ENCODE assay signal across 8 mouse cellular contexts in genomic region chr12:73045046-73045723, GRCm38 (mm10). TPM values are rescaled to one million over a fixed set of nuclear protein-coding genes. Genes with fewer than 3 reads are reported as not detected.
DNase-seq lines count a peak whose midpoint lies in the region; ATAC-seq and TF ChIP-seq lines count a peak whose summit lies in the region.

No protein-coding gene starts in this region.

- no peaks in the 10 kb centered on the region for H3K9me3 ChIP-seq in intestine, embryonic 16.5 days (ENCODE audit: control insufficient read depth, low read length)

- 1% methylated on average over 46 of the region's 46 CpGs for WGBS in kidney, adult 2 months
- under 1% methylated on average over 46 of the region's 46 CpGs for WGBS in intestine, embryonic 16.5 days

- TF ChIP-seq CTCF in kidney, adult 2 months (conservative IDR thresholded peaks at IDR 0.05; ENCODE audit: insufficient read depth, insufficient read length, low read depth, low read length) = no peak
- TF ChIP-seq CTCF in gastrocnemius, adult 2 months (IDR thresholded peaks at IDR 0.05) = peak; percentile 14; the same call in 1 of the 2 replicates

- 0 out of 2 replicates have a peak, but pooled peaks have one; percentile 24 for ATAC-seq in intestine, embryonic 16.5 days

- peak; percentile 45 for DNase-seq in kidney, adult 2 months
- DNase-seq in kidney, adult 9 months = no peak
- peak; percentile 69 for DNase-seq in adrenal gland, postnatal 10 days
- peak; percentile 77 for DNase-seq in gastrocnemius, adult 2 months
- peak; percentile 63 to 64 for DNase-seq in lung, postnatal 4 days
- no peak for DNase-seq in T-cell, adult 2 months (ENCODE audit: low spot score)
- no peak for DNase-seq in left cerebral cortex, postnatal 25 days (ENCODE audit: low spot score in 2 of 2)

- no peak overlapping the region for H3K27ac ChIP-seq in kidney, adult 2 months (ENCODE audit: insufficient read depth, low read depth, low read length)
- peak overlapping the region; percentile 98 for H3K27ac ChIP-seq in gastrocnemius, adult 2 months
- no peak overlapping the region for H3K27ac ChIP-seq in intestine, embryonic 16.5 days (ENCODE audit: low read length)

- H3K4me2 ChIP-seq in intestine, embryonic 16.5 days (ENCODE audit: low read depth, low read length) = peak overlapping the region; percentile 63

- intact Hi-C loops in gastrocnemius, adult 2 months (cut with DNase I) = loop anchor here (2.0 to 5.0 kb wide), 2 partner anchors 162 to 358 kb away; no protein-coding TSS in a partner anchor
- intact Hi-C loops in left cerebral cortex, postnatal 25 days (cut with DNase I) = loop anchor here (5.0 kb wide), 1 partner anchor 67 kb away; the partner anchor contains the start of gene Six4

- no peaks in the 10 kb centered on the region for H3K4me1 ChIP-seq in kidney, adult 2 months (ENCODE audit: control insufficient read depth, insufficient read depth, low read length)
- peaks cover 25% of the 10 kb centered on the region for H3K4me1 ChIP-seq in intestine, embryonic 16.5 days (ENCODE audit: control insufficient read depth, insufficient read depth, low read length)

- H3K4me3 ChIP-seq in kidney, adult 2 months (ENCODE audit: insufficient read depth, low read depth, low read length) = peak overlapping the region; percentile 35
- peak overlapping the region; percentile 94 for H3K4me3 ChIP-seq in gastrocnemius, adult 2 months
- H3K4me3 ChIP-seq in intestine, embryonic 16.5 days (ENCODE audit: low read length) = peak overlapping the region; percentile 46

- H3K27me3 ChIP-seq in kidney, adult 2 months (replicated peaks; ENCODE audit: control insufficient read depth, insufficient read depth, low read length) = peaks cover 25% of the 10 kb centered on the region
- peaks cover 80% of the 10 kb centered on the region for H3K27me3 ChIP-seq in intestine, embryonic 16.5 days (replicated peaks; ENCODE audit: control insufficient read depth, insufficient read depth, low read length)

- no peaks in the 10 kb centered on the region for H3K36me3 ChIP-seq in kidney, adult 2 months (ENCODE audit: control insufficient read depth, insufficient read depth, low read length)
- no peaks in the 10 kb centered on the region for H3K36me3 ChIP-seq in intestine, embryonic 16.5 days (ENCODE audit: control insufficient read depth, insufficient read depth, low read length)

- no peak for TF ChIP-seq POLR2A in kidney, adult 2 months (IDR thresholded peaks at IDR 0.05; ENCODE audit: low read depth, low read length)

- no peak overlapping the region; the same call in 1 of the 2 replicates for H3K9ac ChIP-seq in intestine, embryonic 16.5 days (ENCODE audit: low read depth, low read length)

RNA-seq across cellular contexts. Expression of gene Six1, which starts 8.5 kb away (rescaled TPM):
- 0.35 and 0.53 TPM in 2 replicates for polyA plus RNA-seq in kidney, adult 2 months (2012; rRNA removed)
- 10 to 100 TPM in 1 of 2 experiments, 1 to 10 TPM in 1; 7.1 to 12.8 TPM for total RNA-seq in adrenal gland, postnatal 10 days (2021)
- 10 to 100 TPM; 59.8 to 68.4 TPM for total RNA-seq in gastrocnemius, adult 2 months (2021)
- polyA plus RNA-seq in intestine, embryonic 16.5 days (2015; fragmentation: Nextera tagmentation; extraction: Ambion mirVana) = not detected in 2 replicates
- total RNA-seq in left cerebral cortex, postnatal 25 days (2021) = under 1 TPM; 0.14 to 0.43 TPM

Comparison
In these comparisons a context has a peak if more than half of its experiments do, and no peak if none do; other contexts are left out.
1. DNase-seq: peak in kidney, adult 2 months (single experiment), adrenal gland, postnatal 10 days (single experiment), gastrocnemius, adult 2 months (single experiment) and lung, postnatal 4 days (2 of 2); none in kidney, adult 9 months (single experiment), T-cell, adult 2 months (single experiment) and left cerebral cortex, postnatal 25 days (0 of 2).
2. H3K4me3 ChIP-seq: peak in every context shown above with its lines; median percentile 94 in gastrocnemius, adult 2 months; 46 in intestine, embryonic 16.5 days; 35 in kidney, adult 2 months.
3. RNA of gene Six1, which starts 8.5 kb away (total RNA-seq): 59.8 to 68.4 TPM in gastrocnemius, adult 2 months and 7.1 to 12.8 TPM in adrenal gland, postnatal 10 days; 0.14 to 0.43 TPM in left cerebral cortex, postnatal 25 days; every median in the first group is over 4 times any median in the second.